Mouse (Mus musculus): ENCODE data around the gene St3gal6.

The St3gal6 gene

GRCm38 (mm10) chr16:58521182-58521581, 2.9 kb downstream of the St3gal6 start:
- DNase-seq (ENCODE audit: low spot score): no peak

GRCm38 (mm10) chr16:58520457-58520856, 3.6 kb downstream of the St3gal6 start:
- no peak for DNase-seq (ENCODE audit: low spot score)

GRCm38 (mm10) chr16:58519650-58520073, 4.4 kb downstream of the St3gal6 start:
- no peak for DNase-seq (ENCODE audit: low spot score)

- no peak for DNase-seq (ENCODE audit: low spot score)
These were observed 6.9 kb downstream of the St3gal6 start for GRCm38 (mm10) chr16:58516960-58517798.

GRCm38 (mm10) chr16:58516161-58516560, 7.9 kb downstream of the St3gal6 start:
- DNase-seq (ENCODE audit: low spot score): no peak

- peak; percentile 35 for DNase-seq (ENCODE audit: low spot score)
These were observed 9.5 kb downstream of the St3gal6 start for GRCm38 (mm10) chr16:58514565-58514964.

GRCm38 (mm10) chr16:58513755-58514154, 10.3 kb downstream of the St3gal6 start:
- no peak for DNase-seq (ENCODE audit: low spot score)

GRCm38 (mm10) chr16:58512887-58513286, 11.2 kb downstream of the St3gal6 start:
- DNase-seq (ENCODE audit: low spot score): no peak

- no peak for DNase-seq (ENCODE audit: low spot score)
These were observed 11.8 kb downstream of the St3gal6 start for GRCm38 (mm10) chr16:58512181-58512761.

- DNase-seq (ENCODE audit: low spot score): no peak
These were observed 19.1 kb downstream of the St3gal6 start for GRCm38 (mm10) chr16:58504945-58505344.

- DNase-seq (ENCODE audit: low spot score): no peak
These were observed 21.5 kb downstream of the St3gal6 start for GRCm38 (mm10) chr16:58502566-58502965.

GRCm38 (mm10) chr16:58501760-58502301, 22.2 kb downstream of the St3gal6 start:
- no peak for DNase-seq (ENCODE audit: low spot score)

GRCm38 (mm10) chr16:58499650-58500049, 24.4 kb downstream of the St3gal6 start:
- no peak for DNase-seq (ENCODE audit: low spot score)

- no peak for DNase-seq (ENCODE audit: low spot score)
These were observed 24.9 kb downstream of the St3gal6 start for GRCm38 (mm10) chr16:58499172-58499584.

GRCm38 (mm10) chr16:58497886-58498713, 25.9 kb downstream of the St3gal6 start:
- DNase-seq (ENCODE audit: low spot score): no peak

GRCm38 (mm10) chr16:58496791-58497190, 27.3 kb downstream of the St3gal6 start:
- no peak for DNase-seq (ENCODE audit: low spot score)

GRCm38 (mm10) chr16:58487861-58488260, 36.2 kb downstream of the St3gal6 start:
- no peak for DNase-seq (ENCODE audit: low spot score)

- DNase-seq (ENCODE audit: low spot score): no peak
These were observed 41.7 kb downstream of the St3gal6 start for GRCm38 (mm10) chr16:58482296-58482695.

- no peak for DNase-seq (ENCODE audit: low spot score)
These were observed 42.2 kb downstream of the St3gal6 start for GRCm38 (mm10) chr16:58481906-58482270.

- no peak for DNase-seq (ENCODE audit: low spot score)
These were observed 42.7 kb downstream of the St3gal6 start for GRCm38 (mm10) chr16:58481219-58481905.

- no peak for DNase-seq (ENCODE audit: low spot score)
These were observed 44.1 kb downstream of the St3gal6 start for GRCm38 (mm10) chr16:58479898-58480448.

All from ovary, postnatal 36 days (tissue).